Mouse (Mus musculus) layer of hippocampus, adult 18-20 months (tissue): ENCODE data around the gene Spdef. TPM values are rescaled to one million over a fixed set of nuclear protein-coding genes. Genes with fewer than 3 reads are reported as not detected.
A peak's percentile ranks its signal among the peaks of the same experiment; 100 is the strongest.

Experiments used
- DNase-seq, 2 experiments: peaks; one replicate each; pipeline ENCODE4 v3.0.0; 2022; ENCODE audit warnings: low spot score in 2 of 2
- total RNA-seq, 2 experiments: library from RNA; stranded (reverse); gene quantifications; 2 replicates each; pipeline ENCODE4 v1.2.3; 2021

Spdef gene
- total RNA-seq, 2 experiments from 2014 or later: not detected

DNA sequence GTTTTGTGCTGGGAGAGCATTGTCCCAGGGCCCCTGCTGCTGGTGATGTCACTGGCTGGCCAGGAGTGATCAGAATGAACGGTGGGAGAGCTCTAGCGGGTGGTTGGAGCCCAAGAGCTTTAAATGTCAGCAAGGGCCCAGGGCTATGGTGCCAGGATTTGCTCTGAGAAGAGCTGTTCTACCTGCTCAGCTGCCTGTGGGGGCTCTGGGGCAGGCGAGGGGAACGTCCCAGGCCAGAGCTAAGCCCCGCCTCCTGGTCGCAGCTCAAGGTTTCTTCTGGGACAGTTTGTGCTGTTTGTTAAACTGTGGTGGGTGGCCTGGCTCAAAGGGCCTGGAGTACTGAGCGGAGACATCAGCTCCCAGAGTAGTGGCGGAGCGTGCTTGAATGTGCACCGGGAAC lies 3.3 kb downstream of the Spdef start:
- no peak for DNase-seq

DNA sequence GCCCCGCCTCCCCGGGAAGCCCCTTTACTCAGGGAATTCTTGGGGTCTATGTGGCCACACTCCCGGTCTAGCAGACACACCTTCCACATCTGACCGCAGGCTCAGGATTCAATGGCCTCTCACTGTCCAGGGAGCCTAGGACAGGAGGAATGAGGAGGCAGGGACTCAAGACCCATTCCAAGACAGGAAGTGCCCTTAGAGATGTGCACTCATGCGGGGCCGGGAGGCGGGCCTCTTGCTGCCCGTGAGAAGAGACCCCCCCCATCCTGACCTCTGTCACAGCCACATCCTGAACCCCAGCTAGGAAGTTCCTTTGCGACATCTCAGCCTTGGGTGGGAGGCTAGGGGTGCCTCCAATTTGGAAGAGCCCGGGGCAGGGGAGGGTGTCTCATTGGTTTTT lies 3.7 kb downstream of the Spdef start:
- DNase-seq: no peak

DNA sequence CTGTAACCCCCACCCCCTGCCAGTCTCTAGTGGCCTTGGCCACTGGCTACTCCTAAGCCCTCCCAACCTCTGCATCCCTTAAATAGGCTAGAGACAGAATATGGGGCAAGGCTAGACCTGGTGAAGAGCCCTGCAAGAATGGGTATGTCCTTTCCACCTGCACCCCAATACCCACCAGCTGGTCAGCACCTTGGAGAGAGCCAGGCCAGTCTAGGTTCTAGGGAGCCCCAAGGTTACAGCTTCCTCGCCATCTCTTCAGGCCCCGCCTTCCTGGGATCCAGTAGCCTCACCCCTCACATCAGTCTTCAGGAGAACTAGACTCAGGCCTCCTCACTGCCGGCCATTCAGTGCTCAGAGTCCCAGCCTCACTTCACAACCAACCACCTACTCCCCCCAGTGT lies 4.4 kb downstream of the Spdef start:
- DNase-seq: no peak

- no peak for DNase-seq
Observed at GRCm38 (mm10) chr17:27721125-27721664, 7.6 kb downstream of the Spdef start.

DNA sequence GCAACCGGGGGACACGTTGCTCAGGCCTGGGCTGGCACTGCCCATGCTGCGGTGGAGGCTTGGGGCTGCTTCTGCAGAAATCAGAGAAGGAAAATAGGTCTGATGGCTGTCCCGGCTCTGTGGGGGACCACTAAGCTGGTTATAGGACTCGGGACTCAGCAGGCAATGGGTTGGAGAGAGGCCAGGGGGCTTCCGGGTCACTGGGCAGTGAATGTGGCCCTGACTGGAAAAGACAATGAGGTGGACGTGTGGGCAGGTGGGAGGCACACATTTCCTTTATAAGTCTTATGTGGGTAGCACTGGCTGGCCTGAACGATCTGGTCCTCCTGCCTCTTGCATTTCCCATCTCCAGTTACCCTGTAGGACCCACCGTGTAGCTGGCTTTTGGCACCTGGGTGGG lies 8.4 kb downstream of the Spdef start:
- DNase-seq: no peak

GRCm38 (mm10) chr17:27719663-27720062 lies 9.1 kb downstream of the Spdef start:
- DNase-seq: no peak

GRCm38 (mm10) chr17:27718250-27718649 lies 10.5 kb downstream of the Spdef start:
- DNase-seq: no peak

DNA sequence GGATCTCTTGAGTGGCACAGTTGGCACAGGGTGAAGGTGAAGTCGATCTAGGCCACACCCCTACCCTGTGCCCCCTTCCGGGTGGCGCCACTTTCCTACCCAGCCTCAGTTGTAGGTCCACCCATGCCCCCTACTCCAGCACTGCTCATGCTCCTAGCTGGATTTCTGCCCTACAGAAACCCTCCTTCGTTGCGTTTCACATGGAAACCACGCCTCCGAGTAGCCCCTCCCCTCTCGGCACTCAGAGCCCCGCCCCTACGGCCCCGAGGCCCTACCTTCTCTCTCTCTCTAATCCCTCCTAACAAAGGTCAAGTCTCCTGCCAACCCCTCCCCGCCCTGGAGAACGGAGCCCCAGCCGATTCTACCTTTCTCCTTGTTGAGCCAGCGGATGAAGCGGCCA lies 12.0 kb downstream of the Spdef start:
- DNase-seq: no peak

DNA sequence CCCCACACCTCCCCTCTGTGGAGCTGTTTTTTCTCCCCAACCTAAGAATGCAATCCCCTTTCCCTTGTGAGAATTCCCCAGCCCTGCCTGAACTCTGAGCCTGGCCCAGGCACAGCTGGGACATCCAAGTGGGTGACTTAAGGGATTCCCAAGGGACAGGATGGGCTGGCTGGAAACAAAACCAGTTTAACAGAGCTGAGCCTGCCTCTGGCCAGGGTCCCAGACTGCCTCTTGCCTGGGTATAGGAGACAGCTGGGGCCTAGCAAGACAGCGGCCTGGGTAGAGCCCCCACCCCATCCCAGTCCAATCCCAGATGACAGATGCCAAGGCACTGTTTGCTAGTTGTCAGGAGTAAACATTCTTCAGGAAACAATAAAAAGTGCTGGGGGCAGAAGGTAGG lies 15.9 kb downstream of the Spdef start:
- no peak for DNase-seq

DNA sequence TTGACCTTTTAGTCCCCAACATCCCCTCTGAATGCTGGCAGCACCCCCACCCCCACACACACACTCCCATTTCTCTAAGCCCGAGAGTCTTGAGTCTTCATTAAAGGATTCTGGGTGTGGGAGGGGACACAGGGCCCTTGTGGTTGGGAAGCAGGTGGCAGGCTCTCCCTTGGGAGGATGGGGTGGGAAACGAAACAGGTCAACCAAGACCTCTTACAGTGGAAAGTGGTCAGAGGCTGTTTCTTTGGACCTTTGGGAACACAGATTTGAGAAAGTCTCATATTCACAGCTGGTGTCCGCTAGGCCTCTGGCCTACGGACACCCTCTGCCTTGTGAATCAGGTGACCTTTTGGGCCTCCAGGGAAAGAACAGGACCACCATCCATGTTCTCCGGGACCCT lies 19.1 kb downstream of the Spdef start:
- DNase-seq: no peak

DNA sequence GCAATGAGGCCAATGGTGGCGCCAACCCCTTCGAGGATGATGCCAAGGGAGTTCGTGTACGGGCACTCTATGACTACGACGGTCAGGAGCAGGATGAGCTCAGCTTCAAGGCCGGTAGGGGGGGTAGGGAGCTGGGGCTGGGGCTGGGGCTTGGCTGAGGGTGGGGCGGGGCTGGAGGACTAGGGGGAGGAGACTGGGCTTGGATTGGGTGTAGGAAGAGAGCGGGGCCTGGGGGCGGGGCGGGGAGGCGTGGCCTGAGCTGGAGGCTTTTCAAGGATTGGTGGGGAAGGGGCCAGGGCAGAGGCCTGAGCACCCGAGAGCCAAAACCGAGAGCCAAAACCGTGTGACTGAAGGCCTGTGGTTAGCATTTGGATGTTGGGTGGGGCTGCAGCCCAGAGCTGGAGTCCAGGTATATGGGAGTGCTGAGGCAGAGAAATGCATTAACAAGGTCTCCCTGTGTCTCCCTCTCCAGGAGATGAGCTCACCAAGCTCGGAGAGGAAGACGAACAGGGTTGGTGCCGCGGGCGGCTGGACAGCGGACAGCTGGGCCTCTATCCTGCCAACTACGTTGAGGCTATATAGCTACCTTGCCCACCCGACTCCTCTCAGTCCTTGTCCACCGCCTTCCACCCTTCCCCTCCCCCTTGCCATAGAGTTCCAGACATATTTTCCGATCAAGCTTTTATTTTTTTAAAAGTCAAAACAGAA lies 20.6 kb downstream of the Spdef start:
- peak in 1 of 2 experiments; percentile 67 for DNase-seq

GRCm38 (mm10) chr17:27705661-27706060 lies 23.1 kb downstream of the Spdef start:
- DNase-seq: no peak

- DNase-seq: peak in 1 of 2 experiments; percentile 83
Observed at GRCm38 (mm10) chr17:27703961-27704621, 24.7 kb downstream of the Spdef start.

DNA sequence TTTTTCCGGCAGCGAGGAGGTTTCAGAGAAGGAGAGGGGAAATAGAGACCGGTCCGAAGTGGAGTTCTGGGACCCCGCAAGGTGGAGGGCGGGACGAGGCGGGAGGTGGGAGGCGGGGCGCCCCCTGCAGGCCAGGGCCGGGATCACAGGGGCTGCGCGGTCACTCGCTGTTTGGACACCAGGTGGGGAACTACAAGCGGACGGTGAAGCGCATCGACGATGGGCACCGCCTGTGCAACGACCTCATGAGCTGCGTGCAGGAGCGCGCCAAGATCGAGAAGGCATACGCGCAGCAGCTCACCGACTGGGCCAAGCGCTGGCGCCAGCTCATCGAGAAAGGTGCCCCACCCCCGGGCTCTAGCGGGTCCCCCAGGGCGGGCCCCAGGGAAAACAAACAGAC lies 26.2 kb downstream of the Spdef start:
- DNase-seq: no peak

- DNase-seq: no peak
Observed at GRCm38 (mm10) chr17:27701856-27702255, 26.9 kb downstream of the Spdef start.

DNA sequence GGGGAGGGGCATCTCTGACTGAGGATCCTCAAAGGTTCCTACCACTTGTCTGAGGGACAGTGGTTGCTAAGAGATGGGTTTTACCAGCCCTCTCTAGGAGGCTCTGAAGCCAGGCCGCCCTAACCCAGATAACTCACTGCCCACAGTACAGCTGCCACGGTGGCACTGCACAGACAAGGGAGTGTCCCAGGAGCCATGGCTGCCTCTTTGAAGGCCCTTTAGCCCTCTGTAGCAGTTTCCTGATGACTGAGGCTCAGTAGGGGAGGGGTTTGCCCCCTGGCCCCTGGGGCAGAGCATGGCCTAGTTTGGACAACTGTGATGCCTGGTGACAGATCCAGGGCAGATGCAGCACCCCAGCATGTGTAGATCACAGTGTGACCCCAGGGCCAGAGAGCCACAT lies 27.9 kb downstream of the Spdef start:
- no peak for DNase-seq

GRCm38 (mm10) chr17:27699641-27700244 lies 29.0 kb downstream of the Spdef start:
- DNase-seq: no peak

DNA sequence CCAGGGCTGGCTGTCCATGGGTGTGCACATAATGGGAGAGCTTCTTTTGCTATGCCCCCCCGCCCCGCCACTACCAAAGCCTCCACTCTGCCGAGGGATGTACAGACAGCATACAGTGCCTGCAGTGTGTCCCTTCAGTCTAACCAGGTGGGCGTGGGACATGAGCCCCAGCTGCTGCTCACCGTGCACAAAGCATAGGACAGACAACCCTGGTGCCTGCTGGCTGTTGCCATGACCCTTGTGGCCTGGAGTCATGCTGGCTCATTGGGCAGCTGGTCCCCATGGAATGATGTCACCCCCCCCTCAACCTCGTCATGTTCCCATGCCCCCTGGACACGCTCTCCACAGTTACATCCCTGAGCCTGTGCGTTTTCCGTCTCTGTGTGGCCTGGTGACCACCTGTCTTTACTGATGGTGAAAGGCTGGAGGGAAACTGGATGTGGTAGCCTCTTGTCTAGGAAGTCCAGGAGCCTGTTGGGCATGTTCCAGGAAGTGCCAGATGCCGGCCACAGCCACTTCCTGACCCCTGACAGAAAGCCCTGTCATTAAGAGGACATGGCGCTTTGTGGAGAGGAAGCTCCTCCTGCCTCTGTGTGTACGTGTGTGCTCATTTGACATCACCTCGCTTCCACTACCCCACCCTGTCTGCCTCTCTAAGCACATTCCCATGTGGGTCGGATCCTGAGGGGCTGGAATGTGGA lies 37.6 kb downstream of the Spdef start:
- no peak for DNase-seq

DNA sequence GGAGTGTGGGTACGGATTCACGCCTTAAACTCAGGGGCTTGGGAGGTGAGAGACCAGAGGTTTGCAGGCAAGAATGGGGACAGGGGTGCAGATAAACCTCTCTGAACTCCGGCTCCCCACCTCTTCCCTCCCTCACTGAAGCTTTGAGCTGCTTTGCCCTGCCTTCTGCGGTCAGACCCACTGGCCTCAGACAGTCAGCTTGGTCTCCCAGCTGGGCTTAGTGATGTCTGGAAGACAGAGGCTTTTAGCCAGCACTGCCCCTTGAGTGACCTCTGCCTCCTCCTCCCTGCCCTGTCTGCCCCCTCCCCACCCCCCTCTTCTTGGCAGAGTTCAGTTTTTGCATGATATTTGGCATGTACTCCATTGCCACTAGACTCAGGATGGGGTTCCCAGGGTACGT lies 42.4 kb downstream of the Spdef start:
- no peak for DNase-seq

GRCm38 (mm10) chr17:27685550-27685913 lies 43.2 kb downstream of the Spdef start:
- no peak for DNase-seq

DNA sequence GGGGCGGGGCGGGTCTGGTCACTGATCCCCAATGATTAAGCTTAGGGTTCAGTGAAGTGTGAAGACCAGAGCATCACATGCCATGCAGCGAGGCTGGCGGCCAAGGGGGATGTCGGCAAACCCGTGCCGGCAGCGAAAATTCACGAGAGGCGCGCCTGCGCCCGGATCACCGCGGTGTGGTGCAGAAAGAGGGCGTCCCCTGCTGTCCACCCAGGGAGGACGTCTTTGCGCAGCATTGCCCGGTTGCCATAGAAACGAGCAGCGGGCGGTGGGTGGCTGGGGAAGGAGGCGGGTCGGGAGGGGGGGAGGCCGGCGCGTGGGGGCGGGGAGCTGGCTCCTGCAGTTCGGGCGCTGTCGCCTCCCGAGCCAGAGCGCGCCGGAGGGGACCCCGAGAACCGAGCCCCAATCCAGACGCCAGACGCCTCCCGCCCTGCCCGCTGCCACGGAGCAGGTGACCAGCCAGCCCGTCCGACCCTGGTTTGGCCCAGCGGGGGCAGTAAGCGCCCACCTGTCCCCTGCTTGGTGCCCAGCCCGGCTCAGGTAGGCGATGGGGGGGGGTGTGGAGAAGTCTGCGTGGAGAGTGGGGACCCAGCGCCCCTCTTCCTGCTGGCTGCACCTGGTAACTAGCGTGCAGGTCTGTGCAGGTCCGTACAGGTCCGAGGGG lies 43.7 kb downstream of the Spdef start:
- peak; percentile 87 to 90 for DNase-seq
